Mouse (Mus musculus): ENCODE data around the gene Mtrf1l.

- TF ChIP-seq EP300 (optimal IDR thresholded peaks at IDR 0.05): no peak
- no peak for TF ChIP-seq CTCF (IDR thresholded peaks at IDR 0.05; ENCODE audit: low read depth)
Observed at GRCm38 (mm10) chr10:5867981-5868552, 44.4 kb upstream of the Mtrf1l start.

Measured in stomach, postnatal 0 days (tissue).